Mouse (Mus musculus) megakaryocyte, embryonic 14.5 days (primary cell): ENCODE results near the gene 2010111I01Rik.

Experiments
- FLI1 ChIP-seq: IDR thresholded peaks from 2 replicates; pipeline ENCODE4 v1.6.1; 2012; ENCODE audit warnings: low read length, inconsistent platforms, mixed read lengths
- GATA1 ChIP-seq: IDR thresholded peaks from 3 replicates; pipeline ENCODE4 v1.6.1; 2012; ENCODE audit warnings: mixed read lengths, low read length, inconsistent platforms, borderline replicate concordance

DNA sequence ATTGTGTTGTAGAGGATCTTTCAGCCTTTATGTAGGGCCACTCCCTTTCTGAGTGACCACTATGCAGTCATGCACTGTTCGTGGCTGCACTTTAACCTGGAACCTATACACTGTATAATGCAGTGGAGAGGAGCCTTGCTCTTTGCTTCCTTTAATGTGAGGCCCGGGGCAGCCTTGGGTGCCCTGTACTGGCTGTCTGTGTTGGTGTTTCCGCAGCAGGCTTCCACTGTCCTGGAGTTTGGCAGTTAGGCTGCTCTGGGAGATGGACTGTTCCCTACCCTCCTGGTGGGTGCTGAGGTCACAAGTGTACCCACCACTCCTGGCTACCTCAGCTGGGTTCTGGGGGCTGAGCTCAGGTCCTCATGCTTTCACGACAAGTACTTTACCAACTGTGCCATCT is 14.1 kb downstream of the 2010111I01Rik start:
- TF ChIP-seq GATA1 (no peak), FLI1 (no peak)
